Mouse (Mus musculus): ENCODE measurements around the gene Atad3a.

DNA sequence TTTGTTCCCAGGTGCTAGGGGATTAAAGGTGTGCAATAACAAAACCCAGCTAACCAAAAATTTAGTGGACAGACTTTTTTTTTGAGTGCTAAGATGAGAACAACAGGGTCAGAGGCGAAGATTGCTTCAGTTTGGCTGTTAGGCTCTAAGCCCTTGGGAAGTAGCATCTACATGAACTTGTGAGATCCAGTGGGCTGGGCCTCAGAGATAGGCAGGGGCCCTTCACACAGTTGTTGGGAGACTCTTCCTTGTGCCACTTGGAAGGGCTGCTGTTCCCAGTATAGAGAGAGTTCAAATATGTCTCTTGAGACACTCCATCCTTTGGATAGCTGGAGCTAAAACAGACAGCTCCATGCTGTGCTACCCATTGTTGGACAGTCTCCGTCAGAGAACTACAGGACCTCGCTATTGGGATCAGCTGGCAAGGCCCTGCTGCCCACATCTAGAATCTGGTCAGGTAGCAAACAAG lies 29.2 kb upstream of the Atad3a start, which contains the start of gene Ankrd65:
- TF ChIP-seq CTCF (IDR thresholded peaks at IDR 0.05; ENCODE audit: control insufficient read depth, insufficient read depth, low read length) (no peak), POLR2A (IDR thresholded peaks at IDR 0.05; ENCODE audit: borderline replicate concordance, control insufficient read depth, low read depth, low read length) (no peak)

Measured in bone marrow, adult 2 months (tissue).